Mouse (Mus musculus) erythroid progenitor cell, adult 5-6 weeks (primary cell): Measurements from ENCODE around the gene Cytl1. TPM values are rescaled to one million over a fixed set of nuclear protein-coding genes. Genes with fewer than 3 reads are reported as not detected.

ENCODE experiments used
- ATAC-seq: replicated peaks from 2 replicates; pipeline ENCODE4 v1.8.0; 2016; ENCODE audit warnings: moderate number of reproducible peaks, mild to moderate bottlenecking, moderate TSS enrichment, inconsistent platforms; ENCODE audit not compliant: poor library complexity, low FRiP score, severe bottlenecking
- total RNA-seq, 2 experiments: library from RNA; stranded (forward) in 1 of 2; stranded (reverse) in 1 of 2; fragments of 150-400 nt in 1 of 2; fragments of 186-747, 209-891 nt in 1 of 2; gene quantifications; 2 replicates each; pipeline versions ENCODE4 v1.2.3 to v1.2.4; 2015 to 2017; ENCODE audit warnings: low replicate concordance in 2 of 2

Cytl1 gene
- total RNA-seq, 2 experiments from 2014 or later = not detected

- no peak for ATAC-seq
Observed at GRCm38 (mm10) chr5:37765851-37766250, 30.5 kb downstream of the Cytl1 start.

- ATAC-seq = no peak
Observed at GRCm38 (mm10) chr5:37767231-37767630, 31.9 kb downstream of the Cytl1 start.

- no peak for ATAC-seq
Observed at GRCm38 (mm10) chr5:37769031-37769430, 33.7 kb downstream of the Cytl1 start.

- no peak for ATAC-seq
Observed at GRCm38 (mm10) chr5:37770870-37771269, 35.6 kb downstream of the Cytl1 start.

- no peak for ATAC-seq
Observed at GRCm38 (mm10) chr5:37774011-37774410, 38.7 kb downstream of the Cytl1 start.

- no peak for ATAC-seq
Observed at GRCm38 (mm10) chr5:37775681-37776080, 40.4 kb downstream of the Cytl1 start.

- ATAC-seq = no peak
Observed at GRCm38 (mm10) chr5:37783306-37783705, 48.0 kb downstream of the Cytl1 start.

- no peak for ATAC-seq
Observed at GRCm38 (mm10) chr5:37784847-37785391, 49.6 kb downstream of the Cytl1 start.

Other genes with a start within 250 kb of the Cytl1 start
- gene Stk32b, start 18.3 kb upstream of the Cytl1 start, total RNA-seq (2015; ENCODE audit: low replicate concordance) = not detected in 2 replicates
- not detected in 2 replicates for gene Stk32b, start 18.3 kb upstream of the Cytl1 start, total RNA-seq (2017; ENCODE audit: low replicate concordance)
- gene Msx1, start 89.1 kb downstream of the Cytl1 start, total RNA-seq (2015; ENCODE audit: low replicate concordance) = not detected in 2 replicates
- gene Msx1, start 89.1 kb downstream of the Cytl1 start, total RNA-seq (2017; ENCODE audit: low replicate concordance) = not detected in 2 replicates